Mouse (Mus musculus): ENCODE data around the gene Gpr33.
A peak's percentile ranks its signal among the peaks of the same experiment; 100 is the strongest.

Gpr33 gene

DNA sequence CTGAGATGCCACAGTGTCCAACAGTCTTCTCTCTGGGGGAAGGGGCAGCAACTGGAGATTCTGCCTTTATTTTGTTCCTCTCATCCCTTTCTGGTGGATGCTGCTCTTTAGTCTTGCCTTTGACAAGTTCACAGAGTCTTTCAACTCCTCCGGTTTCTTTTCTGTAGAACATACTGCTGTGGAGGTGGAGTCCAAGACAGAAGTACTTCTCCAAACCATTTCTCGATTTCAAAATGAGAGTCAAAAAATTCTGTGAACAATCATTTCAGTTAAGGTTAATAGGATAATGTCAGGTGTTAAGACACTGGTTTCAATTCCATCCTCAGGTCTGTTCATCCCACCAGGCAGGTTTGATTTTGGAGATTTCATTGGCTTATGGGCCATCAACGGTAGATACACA, at the start of gene Gpr33:
Gene Gpr33, minus strand, starts transcription at position 101 of the 400 bp plus-strand sequence.
- no peak for DNase-seq

DNA sequence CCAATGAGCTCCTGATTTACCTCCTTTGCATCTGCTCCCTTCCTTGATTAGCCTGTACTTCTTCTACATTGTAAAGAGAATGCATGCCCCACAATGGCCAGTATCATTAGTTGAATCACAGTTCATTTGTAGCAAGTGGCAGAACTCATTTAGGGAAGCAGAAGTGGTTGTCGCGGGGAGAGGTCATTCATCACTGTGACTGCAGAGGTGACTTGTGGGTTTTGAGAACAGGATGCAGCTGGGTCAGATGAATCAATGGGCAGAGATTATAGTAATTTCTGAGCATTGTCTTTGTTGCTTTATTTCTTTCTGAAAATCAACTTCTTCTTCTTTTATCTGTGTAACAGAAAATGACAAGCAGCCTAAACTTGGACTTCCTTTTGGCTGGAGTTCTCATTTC, 21.5 kb upstream of the Gpr33 start:
- no peak for DNase-seq

DNA sequence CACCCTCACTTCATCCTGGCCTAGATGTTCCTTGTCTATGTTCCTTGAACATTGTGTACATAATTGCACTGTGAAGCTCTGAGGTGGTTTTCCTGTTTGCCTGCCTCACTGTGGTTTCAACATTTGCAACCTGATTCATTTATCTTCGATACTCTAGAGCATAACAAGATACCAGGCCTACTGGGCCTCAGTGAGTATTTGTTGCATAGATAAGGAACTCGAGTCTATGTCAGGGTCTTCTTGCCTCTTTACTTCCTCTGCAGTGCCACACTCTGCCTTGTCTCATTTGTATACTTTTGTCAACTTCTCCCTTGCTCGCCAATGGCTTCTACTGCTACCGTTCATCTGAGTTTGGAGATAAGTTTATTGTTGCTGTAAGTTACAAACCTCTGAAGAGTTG, 18.5 kb upstream of the Gpr33 start:
- no peak for DNase-seq

DNA sequence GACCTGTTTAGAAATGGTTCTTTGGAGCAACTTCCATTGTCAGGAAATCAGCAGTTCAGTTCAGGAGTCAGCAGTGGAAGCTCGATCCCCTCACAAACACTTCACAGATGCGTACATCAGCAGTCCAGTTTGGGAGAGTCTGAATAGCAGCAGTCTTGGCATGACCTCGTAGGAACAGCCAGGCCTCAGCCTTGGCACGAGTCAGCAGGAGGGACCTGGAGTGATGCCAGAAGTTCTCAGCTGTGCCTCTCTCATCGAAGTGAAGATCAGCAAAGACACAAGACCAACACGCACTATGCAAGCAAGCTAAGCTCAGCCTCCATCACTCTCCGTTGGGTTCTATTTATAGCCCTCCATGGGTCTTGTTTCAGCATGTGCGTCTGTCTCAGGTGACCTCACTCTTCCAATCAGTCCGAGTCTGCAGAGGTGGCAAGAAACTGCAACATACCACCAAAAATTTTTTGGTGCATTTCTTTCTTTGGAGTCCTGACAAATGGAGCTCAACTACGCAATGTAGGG, 15.0 kb upstream of the Gpr33 start:
- peak; percentile 22 for DNase-seq

DNA sequence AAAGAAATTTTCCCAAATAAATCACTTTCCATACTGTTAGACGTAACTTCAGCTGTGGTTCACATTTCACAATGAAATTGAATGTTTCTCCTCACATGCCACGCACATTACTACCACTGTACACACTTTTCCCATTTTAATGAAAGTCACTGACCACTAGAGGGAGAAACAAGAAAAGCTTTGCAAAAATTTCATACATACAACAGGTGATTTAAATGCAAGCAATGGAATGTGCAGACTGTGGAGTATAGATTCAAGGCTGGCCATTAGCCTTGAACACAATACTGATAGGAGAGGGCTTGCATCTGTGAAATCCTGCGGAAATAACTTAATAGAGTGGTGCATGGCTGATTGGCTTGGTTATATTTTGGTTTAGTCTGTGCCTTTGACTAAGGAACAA, 10.5 kb upstream of the Gpr33 start:
- no peak for DNase-seq

DNA sequence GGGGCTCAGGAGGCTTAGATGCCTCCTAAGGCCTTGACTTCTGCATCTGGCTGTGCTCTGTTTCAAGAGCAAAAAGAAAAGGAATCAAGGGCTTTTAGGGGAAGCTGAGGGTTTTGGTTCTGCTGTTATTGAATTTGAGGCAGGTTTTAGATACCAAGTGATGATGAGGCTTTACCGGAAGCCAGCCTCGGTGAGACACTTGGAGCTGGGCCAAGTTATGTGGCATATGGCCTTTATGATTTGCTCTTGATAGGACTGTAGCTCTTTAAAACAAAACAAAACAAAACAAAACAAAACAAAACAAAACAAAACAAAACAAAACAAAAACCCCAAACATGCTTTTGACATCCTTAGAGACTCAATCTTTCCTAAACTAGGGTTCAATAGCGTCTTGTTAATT, 7.1 kb upstream of the Gpr33 start:
- no peak for DNase-seq

DNA sequence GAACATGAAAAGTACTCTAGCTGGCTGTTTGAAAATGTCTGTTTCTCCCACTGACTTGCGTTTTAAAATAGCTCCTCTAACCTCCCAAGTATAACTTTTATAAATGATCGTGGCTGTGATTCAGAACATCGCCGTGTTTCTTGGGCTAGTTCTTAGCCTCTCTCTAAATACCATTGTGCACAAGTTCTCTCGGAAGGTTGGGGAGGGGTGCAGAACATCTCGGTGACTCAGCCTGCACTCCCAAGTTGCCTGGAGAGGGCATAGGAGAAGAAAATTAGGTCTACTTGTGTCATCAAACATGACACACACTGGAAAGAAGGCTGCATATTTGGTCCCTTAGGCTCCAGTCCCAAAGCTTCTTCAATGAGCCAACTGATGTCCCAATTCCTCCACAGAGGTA, 4.4 kb upstream of the Gpr33 start:
- DNase-seq = no peak

DNA sequence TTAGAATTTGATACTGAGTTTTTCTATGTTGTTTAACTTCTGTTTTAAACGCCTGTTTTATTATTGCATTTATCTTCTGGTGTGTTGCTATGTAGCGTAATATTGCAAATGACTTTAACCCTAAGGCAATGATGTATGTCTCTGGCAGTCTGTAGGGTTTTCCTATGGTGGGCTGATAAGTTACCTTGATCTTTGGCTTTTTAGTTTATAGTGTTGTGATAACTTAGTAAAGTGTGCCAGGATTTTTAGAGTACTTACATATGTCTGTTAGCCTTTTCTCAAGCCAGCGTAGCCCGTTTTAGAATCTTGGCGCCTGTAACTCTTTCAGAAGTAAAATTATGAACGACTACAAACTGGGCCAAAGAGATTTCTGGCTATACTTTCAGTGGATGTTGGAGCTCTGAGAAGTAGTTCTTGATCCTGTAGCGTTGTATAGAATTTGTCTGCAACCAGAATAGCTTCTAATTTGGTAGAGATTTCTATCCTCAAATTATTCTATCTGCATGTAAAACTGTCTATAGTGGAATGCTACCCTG, 13.3 kb downstream of the Gpr33 start:
- no peak for DNase-seq

DNA sequence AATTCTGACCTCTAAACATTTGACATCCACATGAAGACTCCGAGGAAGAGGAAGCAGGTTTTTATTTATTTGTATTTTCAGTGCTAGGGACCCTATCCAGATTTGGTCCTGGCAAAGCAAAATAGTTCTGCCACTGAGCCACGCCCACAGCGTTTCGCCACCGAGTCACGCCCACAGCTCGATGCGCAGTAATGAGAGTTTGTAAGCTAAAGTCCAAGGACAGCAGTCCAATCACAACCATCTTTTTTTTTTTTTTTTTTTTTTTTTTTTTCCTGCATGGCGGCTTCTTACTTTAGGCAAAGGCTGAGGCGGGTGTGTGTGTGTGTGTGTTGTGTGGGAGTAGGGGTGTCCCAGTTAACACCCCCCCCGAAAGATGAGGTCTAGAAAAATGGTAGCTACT, 13.8 kb downstream of the Gpr33 start:
- no peak for DNase-seq

DNA sequence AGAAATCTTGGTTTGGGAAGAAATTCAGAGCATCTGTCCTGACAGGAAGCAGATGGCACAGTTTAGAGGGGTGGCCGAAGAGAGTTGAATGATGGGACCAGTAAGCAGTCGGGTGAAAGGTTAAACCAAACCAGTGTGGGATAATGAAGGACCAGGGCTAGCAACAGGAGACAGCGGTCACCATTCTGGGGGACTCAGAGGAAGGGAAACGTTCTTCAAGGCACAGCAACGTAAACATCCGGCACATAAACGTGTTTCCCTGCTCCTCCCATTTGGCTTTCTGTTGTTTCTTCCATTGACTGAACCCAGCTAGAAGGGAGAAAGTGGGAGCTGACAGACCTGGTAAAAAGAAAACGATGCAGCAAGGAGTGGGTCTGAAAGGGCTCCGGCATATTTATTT, 14.6 kb downstream of the Gpr33 start:
- no peak for DNase-seq

DNA sequence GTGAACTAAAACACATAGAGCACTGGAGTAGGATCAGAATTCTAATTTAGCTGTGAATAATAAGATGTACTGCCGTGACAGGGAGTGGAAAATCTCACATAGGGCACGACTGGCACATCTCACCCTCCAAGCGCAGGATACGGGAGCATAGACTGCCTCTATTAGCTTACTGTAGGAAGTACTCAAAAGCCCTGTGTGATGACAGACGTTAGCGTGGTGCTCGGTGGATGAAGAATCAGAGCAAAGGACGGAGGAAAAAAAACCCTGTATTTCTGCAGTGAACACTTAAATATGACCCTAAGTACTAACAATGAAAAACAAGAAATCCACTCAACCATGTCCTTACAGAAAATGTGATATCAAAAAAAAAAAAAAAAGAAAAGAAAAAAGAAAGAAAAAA, 15.7 kb downstream of the Gpr33 start:
- DNase-seq = no peak

DNA sequence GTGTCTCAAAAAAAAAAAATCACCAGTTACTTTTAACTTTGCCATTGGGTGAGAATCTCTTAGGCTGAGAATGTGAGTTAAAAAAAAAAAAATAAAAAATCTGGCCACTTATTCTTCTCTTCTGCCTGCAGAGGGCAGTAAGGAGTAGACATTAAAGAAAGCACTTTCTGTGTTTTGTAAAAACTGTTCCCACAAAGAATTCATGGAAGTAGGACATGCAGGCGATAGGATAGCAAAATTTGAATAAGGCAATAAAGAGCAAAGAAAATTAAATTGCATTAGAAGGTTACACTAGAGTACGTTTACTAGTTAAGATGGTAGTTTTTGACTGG, 17.3 kb downstream of the Gpr33 start:
- DNase-seq = no peak

DNA sequence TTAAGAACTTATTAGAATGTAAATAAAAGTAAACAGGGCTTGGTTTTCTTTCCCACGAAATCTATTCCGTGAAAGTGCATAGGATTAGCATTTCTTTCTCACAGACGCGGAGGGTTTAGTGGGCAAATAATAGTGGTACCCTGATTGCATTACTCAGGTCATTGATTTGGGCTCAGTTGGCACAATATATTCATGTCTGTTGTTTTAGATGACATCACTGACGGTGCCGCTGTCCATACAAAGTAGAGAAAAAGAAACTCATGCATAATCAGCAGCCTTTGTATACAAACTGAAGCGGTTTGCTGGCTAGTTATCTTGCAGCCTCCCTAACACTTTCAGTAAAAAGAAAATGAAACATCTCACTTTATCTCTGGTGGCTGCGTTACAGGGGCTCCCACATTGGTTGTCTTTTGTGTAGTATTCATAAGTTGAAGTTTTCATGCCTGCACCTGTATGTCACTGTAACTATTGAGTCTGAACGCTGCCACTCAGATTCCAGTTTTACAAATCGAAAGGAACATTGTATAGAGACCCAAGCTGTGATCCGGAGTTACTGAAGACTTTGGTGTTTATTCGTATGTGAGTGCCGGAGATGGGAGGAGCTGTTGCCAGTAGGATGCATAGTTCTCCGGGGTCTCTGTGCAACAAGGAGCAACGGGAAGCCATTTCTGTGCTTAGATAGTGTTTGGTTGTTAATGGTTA, 17.8 kb downstream of the Gpr33 start:
- no peak for DNase-seq

DNA sequence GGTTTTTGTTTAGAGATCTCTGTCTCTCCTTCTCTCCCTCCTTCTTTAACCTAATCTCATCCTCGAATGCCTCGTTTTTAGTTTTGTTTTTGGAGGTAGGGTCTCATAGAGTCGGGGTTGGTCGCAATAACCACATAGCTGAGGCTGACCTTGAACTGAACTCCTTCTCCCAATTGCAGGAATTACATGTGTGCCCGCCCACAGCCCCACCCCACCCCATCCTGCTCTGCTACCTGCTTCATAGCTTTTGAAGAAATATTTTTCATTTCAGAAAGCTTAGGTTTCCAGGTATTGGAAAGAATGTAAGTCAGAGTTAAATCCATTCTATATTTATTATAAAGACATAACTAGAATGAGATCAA, 21.2 kb downstream of the Gpr33 start:
- DNase-seq = no peak

DNA sequence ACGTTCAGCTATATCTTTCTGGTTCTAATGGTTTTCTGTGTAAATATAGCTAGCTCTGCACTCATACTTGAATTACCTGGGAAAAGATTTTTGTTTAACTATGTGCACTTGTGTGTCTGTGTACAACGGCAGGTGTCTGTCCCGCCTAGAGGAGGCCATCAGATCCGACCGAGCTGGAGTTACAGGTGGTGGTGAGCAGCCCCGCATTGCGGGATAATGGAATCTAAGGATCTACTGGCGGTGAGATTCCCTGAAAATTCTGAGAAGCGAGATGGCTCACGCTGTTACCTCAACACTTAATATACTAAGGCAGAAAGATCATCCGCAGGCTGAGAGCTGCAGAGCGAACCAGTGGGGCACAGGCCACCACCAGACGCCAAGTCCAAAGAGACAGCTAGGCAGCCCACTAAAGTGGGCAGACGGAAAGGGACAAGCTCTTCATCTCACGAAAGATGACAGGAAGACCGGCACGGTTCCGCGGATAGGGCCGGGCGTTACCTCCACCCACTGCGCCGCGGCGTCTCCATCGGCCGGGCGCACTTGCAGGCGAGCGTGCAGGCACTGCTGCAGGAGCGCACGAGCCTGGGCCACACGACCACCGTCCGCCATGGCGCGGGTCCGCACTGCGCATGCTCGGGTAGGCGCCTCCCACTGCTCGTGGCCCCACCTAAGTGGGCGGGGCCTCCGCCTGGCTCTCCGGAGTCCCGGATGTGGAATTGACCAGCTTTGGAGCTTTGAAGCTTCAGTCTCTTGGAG, 21.8 kb downstream of the Gpr33 start, which contains the start of gene Dtd2:
Gene Dtd2, minus strand, starts transcription at position 625 of the 756 bp plus-strand sequence.
- peak; percentile 97 for DNase-seq

DNA sequence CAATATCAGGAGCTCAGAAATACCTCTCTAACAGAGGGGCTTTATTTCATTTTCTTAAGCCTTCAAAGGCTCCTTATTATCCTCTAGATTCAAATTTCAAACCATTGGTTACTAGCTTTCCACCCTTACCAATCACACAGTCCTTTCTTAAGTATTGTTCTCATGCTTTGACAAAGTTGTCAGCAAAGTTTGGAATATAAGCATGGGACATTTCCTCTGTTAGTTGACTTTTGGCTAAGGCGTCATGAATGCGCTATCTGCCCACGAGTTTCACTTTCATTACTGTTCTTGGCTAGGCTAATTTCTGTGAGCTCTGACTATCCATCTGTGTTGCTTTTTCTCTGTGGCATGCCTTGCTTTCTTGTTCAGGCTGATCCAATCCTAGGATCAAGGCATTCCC, 25.1 kb downstream of the Gpr33 start:
- no peak for DNase-seq

DNA sequence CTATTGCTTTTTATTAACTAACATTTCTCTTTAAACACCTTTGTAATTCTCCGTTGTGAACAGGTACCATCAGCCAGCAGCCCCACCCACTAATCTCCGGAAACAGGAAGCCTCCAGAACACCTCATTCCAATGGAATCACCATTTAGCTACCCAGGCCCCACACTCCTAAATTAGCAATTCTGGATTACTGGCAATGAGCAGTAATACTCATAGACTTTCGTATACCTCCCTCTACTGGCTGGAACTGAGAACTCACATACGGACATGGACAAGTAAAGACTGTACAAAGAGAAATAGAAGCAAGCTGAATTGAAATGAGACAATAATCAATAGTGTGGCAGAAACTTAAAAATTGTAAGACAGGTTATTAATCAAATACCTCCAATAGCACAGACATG, 26.3 kb downstream of the Gpr33 start:
- DNase-seq = peak; percentile 41

DNA sequence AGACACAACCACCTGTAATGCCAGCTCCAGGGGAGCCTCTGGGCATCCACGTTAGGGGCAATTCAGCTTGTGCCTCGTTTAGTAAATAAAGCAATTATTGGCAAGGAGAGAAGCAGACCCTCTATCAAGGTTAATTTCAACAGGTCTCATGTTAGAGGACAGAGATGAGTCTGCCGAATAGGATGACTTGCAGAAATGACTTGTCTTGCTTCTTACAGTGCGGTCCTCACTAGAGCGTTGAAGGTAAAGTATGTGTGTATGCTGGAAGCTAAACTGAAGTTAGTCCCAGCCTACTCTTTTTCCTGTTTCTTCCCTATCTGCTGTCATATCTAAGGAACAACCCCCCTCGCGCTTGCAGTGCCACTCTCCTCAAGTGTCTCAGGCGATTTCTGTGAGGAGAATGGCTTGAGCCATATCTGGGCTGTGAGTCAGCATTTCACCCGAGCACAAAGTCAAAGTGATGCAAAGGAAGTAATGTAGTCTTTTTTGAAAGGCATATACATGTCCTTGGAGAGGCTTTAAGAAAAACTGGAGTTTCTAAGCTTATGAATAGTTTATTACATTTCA, 29.4 kb downstream of the Gpr33 start:
- DNase-seq = no peak

DNA sequence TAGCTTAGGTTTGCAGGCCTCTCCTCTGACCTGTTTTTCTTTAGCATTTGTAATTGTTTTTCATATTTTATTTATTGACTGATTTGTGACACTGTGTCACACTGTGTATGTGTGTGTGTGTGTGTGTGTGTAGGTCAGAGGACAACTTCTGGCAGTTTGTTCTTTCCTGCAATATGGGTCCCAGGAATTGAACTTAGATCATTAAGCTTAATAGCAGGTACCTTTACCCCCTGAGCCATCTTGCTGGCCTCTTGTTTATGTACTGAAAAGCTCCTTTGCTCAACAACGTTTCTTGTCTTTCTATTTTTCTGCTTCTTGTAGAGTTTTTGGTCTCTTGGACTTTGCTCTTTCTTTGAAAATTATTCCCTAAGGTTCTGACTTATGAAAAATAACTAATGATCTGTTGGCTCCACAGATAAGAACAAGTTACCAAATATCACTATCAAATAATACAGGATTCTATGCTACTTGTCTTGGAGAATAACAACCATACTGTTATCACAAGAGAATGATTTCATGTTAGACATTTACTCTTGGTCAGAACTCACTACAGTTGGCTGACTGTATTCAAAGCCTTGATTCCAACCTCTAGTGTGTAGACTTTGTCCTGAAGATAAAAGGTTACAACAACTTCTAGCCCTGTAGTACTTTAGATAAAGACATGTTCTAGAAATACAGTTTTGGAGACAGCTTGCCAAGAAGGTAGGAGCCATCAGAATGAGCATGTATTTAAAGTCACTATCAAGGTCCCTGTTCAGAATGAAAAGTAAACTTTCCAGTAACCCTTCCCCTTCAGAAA, 31.9 kb downstream of the Gpr33 start:
- DNase-seq = no peak

DNA sequence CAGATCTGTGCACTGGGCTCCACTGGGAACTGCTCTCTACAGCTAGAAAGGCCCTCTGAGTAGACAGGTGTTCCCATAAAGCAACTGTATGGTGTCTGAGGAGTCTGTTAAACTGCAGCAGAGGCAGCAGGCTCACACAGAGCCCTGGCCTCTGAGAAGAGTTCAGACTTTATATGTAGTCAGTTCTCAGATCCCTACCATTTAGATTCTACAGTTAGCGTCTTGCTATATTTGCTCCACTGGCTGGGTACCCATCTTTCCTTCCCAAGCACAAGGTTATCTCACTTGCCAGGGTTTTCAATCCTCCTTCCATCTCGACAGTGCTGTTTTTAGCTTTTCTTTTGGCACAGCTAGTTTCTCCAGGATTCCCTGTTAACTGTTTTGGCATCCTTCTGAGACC, 37.2 kb downstream of the Gpr33 start:
- no peak for DNase-seq

DNA sequence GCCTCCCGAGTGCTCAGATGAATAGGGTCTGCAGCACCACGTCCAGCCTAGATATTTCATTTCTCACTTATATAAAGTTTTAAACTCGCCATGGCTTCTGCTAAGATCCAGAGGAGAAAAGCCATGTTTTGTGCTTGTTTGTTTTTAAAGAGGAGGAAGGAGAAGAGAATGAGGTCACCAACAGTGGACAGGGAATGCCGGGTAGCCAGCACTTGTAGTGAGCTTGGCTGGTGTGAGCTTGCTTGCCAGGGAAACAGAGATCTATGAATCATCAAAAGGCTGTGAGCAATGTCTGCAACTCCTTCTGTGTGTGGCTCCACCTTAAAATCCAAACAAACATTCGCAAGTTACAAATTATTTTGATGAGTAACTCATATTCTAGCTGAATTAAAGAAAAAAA, 39.3 kb downstream of the Gpr33 start:
- no peak for DNase-seq

DNA sequence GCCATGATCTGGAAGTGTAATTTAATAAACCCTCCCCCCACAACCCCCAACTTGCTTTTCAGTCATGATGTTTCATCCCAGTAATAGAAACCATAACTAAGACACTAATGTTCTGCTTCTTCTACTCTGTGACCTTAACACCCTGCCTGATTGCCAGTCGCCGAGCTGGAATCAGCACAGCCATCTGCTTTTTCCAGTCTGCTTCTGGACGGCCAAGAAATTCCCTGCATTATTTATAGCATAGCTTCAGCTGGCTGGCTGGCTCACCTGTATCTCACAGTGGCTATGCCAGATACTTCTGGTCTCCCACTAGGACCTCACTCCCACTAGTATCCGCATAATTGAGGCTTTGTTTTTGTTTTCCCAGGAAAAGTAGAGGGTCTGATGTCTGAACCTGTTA, 42.0 kb downstream of the Gpr33 start:
- no peak for DNase-seq

DNA sequence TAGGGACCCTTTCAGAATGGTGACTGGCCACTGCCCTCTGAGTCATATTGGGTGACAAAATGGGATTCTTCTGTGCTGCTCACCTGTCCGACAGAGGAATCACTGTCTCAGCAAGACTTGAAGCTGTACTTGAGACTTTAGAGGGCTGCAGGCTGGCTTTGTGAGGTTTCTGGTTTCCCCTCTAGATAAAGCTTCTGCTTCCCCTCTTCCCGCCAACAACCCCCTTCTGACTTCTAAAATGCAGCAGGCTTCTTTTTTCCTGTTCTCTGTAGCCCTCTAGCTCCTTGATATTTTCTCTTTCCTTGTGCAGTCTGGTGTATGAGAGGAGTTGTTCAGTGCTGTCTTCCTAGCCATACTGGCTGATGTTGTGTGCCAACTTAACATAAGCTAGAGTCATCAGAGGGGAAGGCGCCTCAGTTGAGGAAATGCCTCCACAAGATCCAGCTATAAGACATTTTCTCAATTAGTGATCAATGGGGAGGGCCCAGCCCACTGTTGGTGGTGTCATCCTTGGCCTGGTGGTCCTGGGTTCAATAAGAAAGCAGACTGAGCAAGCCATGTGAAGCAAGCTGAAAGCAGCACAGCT, 42.6 kb downstream of the Gpr33 start:
- no peak for DNase-seq

All from right cerebral cortex, postnatal 4 days (tissue).